Mouse (Mus musculus) thymus, adult 18-20 months (tissue): ENCODE results near the gene Cct8.
A peak's percentile ranks its signal among the peaks of the same experiment; 100 is the strongest.

Experiments
- DNase-seq, 2 experiments: peaks; one replicate each; pipeline ENCODE4 v3.0.0; 2022; ENCODE audit warnings: mixed read lengths in 2 of 2

The Cct8 gene

GRCm38 (mm10) chr16:87445110-87445509, 50.6 kb downstream of the Cct8 start:
- DNase-seq = no peak

GRCm38 (mm10) chr16:87444071-87444470, 51.6 kb downstream of the Cct8 start:
- DNase-seq = no peak

GRCm38 (mm10) chr16:87443245-87443644, 52.4 kb downstream of the Cct8 start:
- no peak for DNase-seq

GRCm38 (mm10) chr16:87442291-87442690, 53.4 kb downstream of the Cct8 start:
- DNase-seq = no peak

- DNase-seq = no peak
Measured at GRCm38 (mm10) chr16:87441089-87441488, 54.6 kb downstream of the Cct8 start.

GRCm38 (mm10) chr16:87440184-87440686, 55.4 kb downstream of the Cct8 start, which contains the start of gene Rwdd2b:
TSS of gene Rwdd2b (minus strand) at chr16:87440573.
- DNase-seq = peak; percentile 83 to 90

- no peak for DNase-seq
Measured at GRCm38 (mm10) chr16:87438697-87439096, 57.0 kb downstream of the Cct8 start.

GRCm38 (mm10) chr16:87437096-87437495, 58.6 kb downstream of the Cct8 start:
- DNase-seq = no peak

GRCm38 (mm10) chr16:87435411-87436205, 60.1 kb downstream of the Cct8 start:
- no peak for DNase-seq

- no peak for DNase-seq
Measured at GRCm38 (mm10) chr16:87434946-87435345, 60.7 kb downstream of the Cct8 start.

- DNase-seq = no peak
Measured at GRCm38 (mm10) chr16:87434266-87434665, 61.4 kb downstream of the Cct8 start.
